Mouse (Mus musculus): ENCODE measurements around the gene P2rx6.

- no peak for TF ChIP-seq ZC3H11A (IDR thresholded peaks at IDR 0.05; ENCODE audit: borderline replicate concordance, low read depth, low read length)
- TF ChIP-seq HCFC1 (IDR thresholded peaks at IDR 0.05; ENCODE audit: borderline replicate concordance, insufficient read depth, low read length) = no peak
- no peak for TF ChIP-seq CHD2 (IDR thresholded peaks at IDR 0.05; ENCODE audit: low read depth, low read length)
These were observed 60.3 kb downstream of the P2rx6 start for GRCm38 (mm10) chr16:17621936-17622335.

Measured in ES-E14 (cell line).